Mouse (Mus musculus) CH12.LX (cell line): ENCODE results near the gene Ptpn23. TPM values are rescaled to one million over a fixed set of nuclear protein-coding genes. Genes with fewer than 3 reads are reported as not detected.

Experiments
- DNase-seq: peaks from one replicate; pipeline ENCODE4 v3.0.0-alpha.2; 2013; ENCODE audit errors: extremely low read depth
- H3K27ac ChIP-seq: 2 replicates; pipeline ENCODE4 v1.5.1; 2012; ENCODE audit warnings: low read depth, mild to moderate bottlenecking, control low read depth, moderate library complexity; ENCODE audit not compliant: insufficient read depth
- H3K27me3 ChIP-seq: replicated peaks from 2 replicates; pipeline ENCODE3; 2012; ENCODE audit warnings: inconsistent platforms
- H3K36me3 ChIP-seq, 2 experiments: replicated peaks in 1 of 2; 2 replicates each; pipeline versions ENCODE3 to v1.6.1; 2012; ENCODE audit warnings: inconsistent platforms in 1 of 2, low read length in 1 of 2, mild to moderate bottlenecking in 1 of 2, mixed read lengths in 1 of 2, moderate library complexity in 1 of 2; ENCODE audit not compliant: control insufficient read depth in 1 of 2, insufficient read depth in 1 of 2
- H3K4me1 ChIP-seq, 2 experiments: 2 replicates each; pipeline ENCODE4 v1.6.1; 2012; ENCODE audit warnings: inconsistent platforms in 1 of 2, moderate library complexity in 1 of 2; ENCODE audit not compliant: insufficient read depth in 2 of 2, control insufficient read depth in 1 of 2
- H3K4me2 ChIP-seq: 2 replicates; pipeline ENCODE4 v1.6.1; 2012; ENCODE audit warnings: low read depth, mild to moderate bottlenecking, control low read depth; ENCODE audit not compliant: poor library complexity, insufficient read depth, severe bottlenecking
- H3K4me3 ChIP-seq, 3 experiments: fragments of 150-350 bp in 1 of 3; sonication (generic) in 1 of 3; replicated peaks in 1 of 3; 2 replicates each; pipeline versions ENCODE3 to v1.5.1; 2011 to 2012; ENCODE audit warnings: low read depth in 2 of 3, low read length in 2 of 3, mild to moderate bottlenecking in 2 of 3, moderate library complexity in 2 of 3, control low read depth in 1 of 3, improper control_type of control experiment in 1 of 3, inconsistent platforms in 1 of 3, mixed read lengths in 1 of 3; ENCODE audit not compliant: poor library complexity in 1 of 3
- H3K79me2 ChIP-seq: replicated peaks from 2 replicates; pipeline ENCODE4 v1.6.1; 2012; ENCODE audit warnings: mild to moderate bottlenecking, moderate library complexity; ENCODE audit not compliant: control insufficient read depth, poor library complexity, insufficient read depth, severe bottlenecking; ENCODE audit errors: extremely low read depth
- H3K9ac ChIP-seq: 2 replicates; pipeline ENCODE4 v1.6.1; 2012; ENCODE audit warnings: low read depth, mild to moderate bottlenecking, control low read depth, moderate library complexity; ENCODE audit not compliant: insufficient read depth
- H3K9me3 ChIP-seq: replicated peaks from 2 replicates; pipeline ENCODE3; 2012; ENCODE audit warnings: low read length, inconsistent platforms, mixed read lengths
- BHLHE40 ChIP-seq: IDR thresholded peaks from 2 replicates; pipeline ENCODE4 v1.6.1; 2011; ENCODE audit warnings: mild to moderate bottlenecking, low read depth, low read length, improper control_type of control experiment
- CTCF ChIP-seq, 2 experiments: IDR thresholded peaks in 1 of 2; conservative IDR thresholded peaks in 1 of 2; 2 replicates each; pipeline ENCODE4 v1.5.1; 2011 to 2012; ENCODE audit warnings: low read depth in 2 of 2, low read length in 2 of 2, improper control_type of control experiment in 1 of 2, inconsistent platforms in 1 of 2, mild to moderate bottlenecking in 1 of 2, moderate library complexity in 1 of 2
- ELF1 ChIP-seq: IDR thresholded peaks from 2 replicates; pipeline ENCODE4 v1.6.1; 2014; ENCODE audit warnings: low read depth, mild to moderate bottlenecking, inconsistent platforms, low read length, improper control_type of control experiment
- GABPA ChIP-seq: IDR thresholded peaks from 2 replicates; pipeline ENCODE4 v1.6.1; 2012; ENCODE audit warnings: low read depth, low read length, improper control_type of control experiment, inconsistent platforms; ENCODE audit not compliant: insufficient replicate concordance
- JUND ChIP-seq: conservative IDR thresholded peaks from 2 replicates; pipeline ENCODE4 v1.6.1; 2011; ENCODE audit warnings: low read depth, low read length, improper control_type of control experiment
- MAFK ChIP-seq: IDR thresholded peaks from 2 replicates; pipeline ENCODE4 v1.6.1; 2011; ENCODE audit warnings: low read length, improper control_type of control experiment; ENCODE audit not compliant: insufficient replicate concordance
- MAZ ChIP-seq: IDR thresholded peaks from 2 replicates; pipeline ENCODE4 v1.6.1; 2012; ENCODE audit warnings: low read depth, mild to moderate bottlenecking, inconsistent platforms, low read length, improper control_type of control experiment, moderate library complexity
- MYC ChIP-seq: IDR thresholded peaks from 2 replicates; pipeline ENCODE4 v1.6.1; 2011; ENCODE audit warnings: low read depth, mild to moderate bottlenecking, improper control_type of control experiment, low read length
- NELFE ChIP-seq: IDR thresholded peaks from 2 replicates; pipeline ENCODE4 v1.6.1; 2011; ENCODE audit warnings: low read depth, low read length, improper control_type of control experiment
- NRF1 ChIP-seq: IDR thresholded peaks from 2 replicates; pipeline ENCODE4 v1.6.1; 2014; ENCODE audit warnings: low read depth, mild to moderate bottlenecking, inconsistent platforms, low read length, improper control_type of control experiment, moderate library complexity
- RAD21 ChIP-seq: IDR thresholded peaks from 2 replicates; pipeline ENCODE4 v1.6.1; 2011; ENCODE audit warnings: low read depth, mild to moderate bottlenecking, low read length, improper control_type of control experiment, moderate library complexity
- SIN3A ChIP-seq: IDR thresholded peaks from 2 replicates; pipeline ENCODE4 v1.6.1; 2012; ENCODE audit warnings: low read length, improper control_type of control experiment, inconsistent platforms
- TCF12 ChIP-seq: IDR thresholded peaks from 2 replicates; pipeline ENCODE4 v1.6.1; 2014; ENCODE audit warnings: low read depth, mild to moderate bottlenecking, inconsistent platforms, low read length, improper control_type of control experiment
- USF1 ChIP-seq: IDR thresholded peaks from 2 replicates; pipeline ENCODE4 v1.6.1; 2014; ENCODE audit warnings: low read depth, mild to moderate bottlenecking, inconsistent platforms, low read length, improper control_type of control experiment
- ZC3H11A ChIP-seq: IDR thresholded peaks from 2 replicates; pipeline ENCODE4 v1.6.1; 2012; ENCODE audit warnings: low read depth, mild to moderate bottlenecking, inconsistent platforms, low read length, improper control_type of control experiment
- dilution Hi-C: fragments of 300-500 bp; cut with MboI; formaldehyde crosslinking; loops from 2 replicates; pipeline ENCODE4 v1.14.3; 2020; ENCODE audit warnings: low sequenced_read_pairs; ENCODE audit not compliant: extremely low pct_unique_long_range_greater_than_20kb, extremely low pct_ligation_motif_present
- in situ Hi-C: fragments of 300-500 bp; cut with MboI; formaldehyde crosslinking; loops from 3 replicates; pipeline ENCODE4 v1.14.3; 2019; ENCODE audit warnings: low sequenced_read_pairs, low pct_ligation_motif_present, low pct_unique_long_range_greater_than_20kb, mixed read lengths
- polyA plus RNA-seq: library from polyadenylated mRNA; unstranded; fragments of >175 nt; gene quantifications from 2 replicates; pipeline ENCODE4 v1.2.1, GENCODE M21; 2012; ENCODE audit warnings: low read depth; ENCODE audit not compliant: insufficient read length
- total RNA-seq, 2 experiments: library from RNA; depleted of rRNA; stranded (reverse); fragments of 300-350 nt in 1 of 2; fragments of >200 nt in 1 of 2; gene quantifications; 2 replicates each; pipeline ENCODE4 v1.2.3; 2012 to 2014

The Ptpn23 gene
- total and polyA plus RNA-seq, 3 experiments: 3.4 to 41.7 (median 12.7) TPM

DNA sequence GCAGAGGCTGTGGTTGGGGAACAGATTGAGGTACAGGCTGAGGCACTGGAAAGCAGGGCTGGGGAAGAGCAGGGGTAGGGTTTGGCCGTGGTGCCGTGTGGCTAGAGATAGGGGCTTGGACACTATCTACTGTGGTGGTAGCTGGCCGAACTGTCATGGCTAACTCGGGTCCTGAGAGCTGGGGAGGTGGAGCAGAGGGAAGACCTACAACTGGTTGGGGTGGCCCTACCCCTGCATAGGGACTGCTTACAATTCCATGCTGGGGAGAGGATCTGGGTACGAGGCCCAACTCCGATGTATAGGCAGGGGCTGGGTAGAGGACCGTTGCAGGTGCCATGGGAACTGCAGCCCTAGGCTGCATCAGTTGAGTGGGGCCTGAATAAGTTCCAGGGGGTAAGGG is 20.0 kb downstream of the Ptpn23 start:
- dilution Hi-C loops: no loop called here
- in situ Hi-C loops: no loop called here
- Histone ChIP-seq H3K27ac (no peak overlapping the region), H3K9ac (no peak overlapping the region), H3K36me3 (peaks cover 97 to 99% of the 10 kb centered on the region in 2 experiments), H3K4me2 (no peak overlapping the region), H3K4me3 (no peak overlapping the region), H3K79me2 (no peaks in the 10 kb centered on the region), H3K9me3 (no peaks in the 10 kb centered on the region), H3K4me1 (no peaks in the 10 kb centered on the region), H3K27me3 (no peaks in the 10 kb centered on the region)
- TF ChIP-seq RAD21: no peak
- no peak for TF ChIP-seq USF1
- no peak for TF ChIP-seq NRF1
- TF ChIP-seq CTCF (conservative IDR thresholded peaks at IDR 0.05 in 1 of 2, IDR thresholded peaks at IDR 0.05 in 1 of 2; ENCODE audit: low read depth in 2 of 2, low read length in 2 of 2): no peak
- TF ChIP-seq JUND: no peak
- no peak for TF ChIP-seq ELF1
- TF ChIP-seq SIN3A: no peak
- no peak for TF ChIP-seq NELFE
- no peak for TF ChIP-seq MAZ
- TF ChIP-seq ZC3H11A: no peak
- TF ChIP-seq BHLHE40: no peak
- TF ChIP-seq MAFK: no peak
- no peak for DNase-seq

DNA sequence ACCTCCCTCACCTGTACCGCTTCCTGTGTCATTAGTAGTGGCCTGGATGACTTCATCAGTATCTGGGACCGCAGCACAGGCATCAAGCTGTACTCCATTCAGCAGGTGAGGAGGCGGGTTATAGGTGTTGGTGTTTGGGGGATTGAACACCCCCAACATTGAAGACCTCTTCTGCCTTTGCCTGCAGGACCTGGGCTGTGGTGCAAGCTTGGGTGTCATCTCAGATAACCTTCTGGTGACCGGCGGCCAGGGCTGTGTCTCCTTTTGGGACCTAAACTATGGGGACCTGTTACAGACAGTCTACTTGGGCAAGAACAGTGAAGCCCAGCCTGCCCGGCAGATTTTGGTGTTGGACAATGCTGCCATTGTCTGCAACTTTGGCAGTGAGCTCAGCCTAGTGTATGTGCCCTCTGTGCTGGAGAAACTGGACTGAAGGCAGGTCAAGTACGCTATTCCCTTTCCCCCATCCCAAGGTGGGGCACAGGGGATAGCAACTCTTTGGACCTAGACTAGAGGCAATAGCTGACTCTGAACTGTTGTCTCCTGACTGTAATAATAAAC is 23.6 kb downstream of the Ptpn23 start:
- no peak overlapping the region for H3K4me3 ChIP-seq
- H3K36me3 ChIP-seq: peaks cover 93 to 98% of the 10 kb centered on the region in 2 experiments
- no peaks in the 10 kb centered on the region for H3K79me2 ChIP-seq
- H3K9me3 ChIP-seq: no peaks in the 10 kb centered on the region
- no peaks in the 10 kb centered on the region for H3K27me3 ChIP-seq
- no peak overlapping the region for H3K9ac ChIP-seq
- dilution Hi-C loops (no loop called here), in situ Hi-C loops (no loop called here)
- H3K4me2 ChIP-seq: no peak overlapping the region
- H3K27ac ChIP-seq: no peak overlapping the region
- DNase-seq: no peak
- TF ChIP-seq TCF12: no peak
- no peak for TF ChIP-seq MYC
- no peak for TF ChIP-seq GABPA
- no peak for TF ChIP-seq ZC3H11A
- TF ChIP-seq, all 38 proteins: peak for 0
- H3K4me1 ChIP-seq: no peaks in the 10 kb centered on the region
